Mouse (Mus musculus) MEL (cell line): Measurements from ENCODE around the gene Arap1.

ENCODE experiments used
- CHD1 ChIP-seq: IDR thresholded peaks from 2 replicates; pipeline ENCODE4 v1.6.1; 2012; ENCODE audit warnings: low read depth, mild to moderate bottlenecking, inconsistent platforms, low read length, improper control_type of control experiment
- CTCF ChIP-seq, 3 experiments: IDR thresholded peaks in 2 of 3; conservative IDR thresholded peaks in 1 of 3; 2 replicates each; pipeline ENCODE4 v1.5.1; 2011 to 2012; ENCODE audit warnings: low read length in 3 of 3, low read depth in 2 of 3, mild to moderate bottlenecking in 2 of 3, improper control_type of control experiment in 1 of 3, inconsistent platforms in 1 of 3, mixed read lengths in 1 of 3, moderate library complexity in 1 of 3; ENCODE audit not compliant: control insufficient read depth in 1 of 3, insufficient read depth in 1 of 3, poor library complexity in 1 of 3, severe bottlenecking in 1 of 3
- EP300 ChIP-seq, 2 experiments: IDR thresholded peaks; 2 replicates each; pipeline ENCODE4 v1.6.1; 2011; ENCODE audit warnings: improper control_type of control experiment in 2 of 2, low read length in 2 of 2, low read depth in 1 of 2, mild to moderate bottlenecking in 1 of 2
- MAZ ChIP-seq: IDR thresholded peaks from 2 replicates; pipeline ENCODE4 v1.6.1; 2012; ENCODE audit warnings: low read depth, mild to moderate bottlenecking, inconsistent platforms, low read length, improper control_type of control experiment
- POLR2A ChIP-seq, 2 experiments: IDR thresholded peaks; 2 replicates each; pipeline ENCODE4 v1.6.1; 2011 to 2012; ENCODE audit warnings: low read length in 2 of 2, mild to moderate bottlenecking in 2 of 2, control low read depth in 1 of 2, improper control_type of control experiment in 1 of 2, low read depth in 1 of 2, moderate library complexity in 1 of 2; ENCODE audit not compliant: control insufficient read depth in 1 of 2, insufficient read depth in 1 of 2, poor library complexity in 1 of 2
- ZMIZ1 ChIP-seq: IDR thresholded peaks from 2 replicates; pipeline ENCODE4 v1.6.1; 2012; ENCODE audit warnings: low read depth, mild to moderate bottlenecking, inconsistent platforms, low read length, improper control_type of control experiment, moderate library complexity

- TF ChIP-seq EP300 (IDR thresholded peaks at IDR 0.05; ENCODE audit: low read depth in 1 of 2, low read length in 2 of 2), result peak; percentile 68 to 77
- no peak for TF ChIP-seq ZMIZ1
- no peak for TF ChIP-seq POLR2A (IDR thresholded peaks at IDR 0.05; ENCODE audit: control insufficient read depth in 1 of 2, insufficient read depth in 1 of 2, low read depth in 1 of 2, low read length in 2 of 2, poor library complexity in 1 of 2)
- no peak for TF ChIP-seq CHD1
- peak in 1 of 3 experiments; percentile 49; a peak in 4 of 6 replicates for TF ChIP-seq CTCF (IDR thresholded peaks at IDR 0.05 in 2 of 3, conservative IDR thresholded peaks at IDR 0.05 in 1 of 3; ENCODE audit: control insufficient read depth in 1 of 3, insufficient read depth in 1 of 3, low read depth in 2 of 3, low read length in 3 of 3, poor library complexity in 1 of 3, severe bottlenecking in 1 of 3)
- TF ChIP-seq MAZ, result no peak
Measured at GRCm38 (mm10) chr7:101367901-101368852, 20.3 kb downstream of the Arap1 start.
